Mouse (Mus musculus) adrenal gland, postnatal 25 days (tissue): ENCODE measurements at regions not wholly inside any gene's neighbourhood (a gene's known extent, or its start where the extent isn't known, plus 50 kb on each side); places are given as distances from the start of the nearest gene placed in this dataset.

ENCODE experiments used
- DNase-seq: peaks from one replicate; pipeline ENCODE4 v3.0.0; 2021; ENCODE audit warnings: mixed read lengths

- DNase-seq = no peak
Observed at GRCm38 (mm10) chr10:17599831-17600761, 122.9 kb upstream of the Cited2 start.

- DNase-seq = no peak
Observed at GRCm38 (mm10) chr10:17600762-17601108, 122.3 kb upstream of the Cited2 start.

DNA sequence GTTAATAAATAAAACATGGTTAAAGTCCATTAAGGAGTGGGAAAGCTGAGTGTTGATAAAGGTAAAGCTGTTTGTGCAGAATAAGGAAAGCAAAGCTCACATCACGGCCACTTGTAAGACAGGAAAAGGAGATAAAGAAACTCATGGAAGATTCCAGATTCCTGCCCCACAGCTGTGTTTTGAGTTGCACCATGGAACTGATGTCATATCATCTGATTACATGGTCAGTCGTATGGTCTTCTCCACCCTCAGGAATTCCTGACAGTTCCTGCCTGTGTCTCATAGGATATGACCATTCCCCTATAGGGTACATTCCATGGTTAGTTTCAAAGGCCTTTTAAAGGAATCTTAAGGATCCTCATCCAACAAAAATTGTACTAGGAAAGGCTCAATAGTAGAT lies 120.6 kb upstream of the Cited2 start:
- no peak for DNase-seq

GRCm38 (mm10) chr10:17608220-17608619 lies 114.8 kb upstream of the Cited2 start:
- DNase-seq = no peak

DNA sequence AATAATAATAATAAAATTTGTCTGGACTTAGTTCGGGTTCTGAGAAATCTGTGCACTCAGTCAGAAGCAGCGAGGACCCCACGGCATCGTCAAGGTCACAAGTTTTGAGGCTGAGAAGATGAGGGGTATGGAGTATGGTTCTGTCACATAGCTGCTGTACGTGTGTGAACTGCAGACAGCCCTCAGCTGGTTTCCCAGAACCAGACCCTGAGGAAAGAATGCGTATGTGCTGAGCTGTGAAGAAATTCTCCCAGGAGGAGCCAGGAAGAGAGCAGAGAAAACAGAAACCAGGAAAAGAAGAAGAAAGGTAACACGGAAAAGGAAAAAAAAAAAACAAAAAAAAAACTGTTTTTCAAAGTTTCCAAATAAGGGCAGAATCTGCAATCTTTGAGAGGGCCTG lies 112.4 kb upstream of the Cited2 start:
- no peak for DNase-seq

- DNase-seq = no peak
Observed at GRCm38 (mm10) chr10:17613281-17613680, 109.7 kb upstream of the Cited2 start.

- DNase-seq = no peak
Observed at GRCm38 (mm10) chr10:17618024-17618423, 105.0 kb upstream of the Cited2 start.

DNA sequence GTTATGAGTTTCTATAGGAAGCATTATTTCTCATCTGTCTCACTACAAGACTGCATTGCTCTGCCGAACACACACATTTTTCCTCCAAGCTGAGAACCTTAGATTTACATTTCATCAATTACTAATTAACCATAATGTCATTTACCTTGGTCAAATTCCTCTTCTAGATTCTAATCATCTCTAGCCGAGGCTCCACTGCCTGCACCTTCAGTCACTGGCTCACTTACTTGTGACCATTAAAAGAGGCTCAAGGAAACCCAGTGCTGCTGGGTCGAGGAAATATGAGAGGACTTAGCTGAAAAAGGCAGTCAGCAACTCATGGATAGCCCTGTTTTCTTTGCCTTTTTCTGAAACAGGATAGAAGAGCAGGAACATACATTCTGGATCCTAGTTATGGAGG lies 103.4 kb upstream of the Cited2 start:
- no peak for DNase-seq

GRCm38 (mm10) chr10:17621703-17622385 lies 101.2 kb upstream of the Cited2 start:
- no peak for DNase-seq

DNA sequence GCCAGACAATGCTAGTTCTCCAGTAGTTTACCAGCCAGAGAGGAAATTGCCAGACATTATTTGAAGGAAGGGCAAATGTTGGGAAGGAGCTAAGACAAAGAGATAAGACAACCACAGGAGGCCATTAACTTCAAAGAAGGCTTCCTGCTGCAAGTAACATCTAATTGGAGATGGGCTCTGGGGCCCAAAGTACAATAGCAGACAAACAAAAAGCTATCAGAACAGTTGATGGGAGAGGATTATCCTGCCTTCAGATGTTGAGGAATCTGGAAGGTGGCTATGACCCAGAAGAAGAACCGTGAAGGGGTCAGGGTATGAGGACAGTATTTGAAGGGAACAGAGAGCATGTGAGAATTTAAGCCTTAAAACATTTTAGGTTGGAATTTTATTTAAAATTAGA lies 100.2 kb upstream of the Cited2 start:
- no peak for DNase-seq

DNA sequence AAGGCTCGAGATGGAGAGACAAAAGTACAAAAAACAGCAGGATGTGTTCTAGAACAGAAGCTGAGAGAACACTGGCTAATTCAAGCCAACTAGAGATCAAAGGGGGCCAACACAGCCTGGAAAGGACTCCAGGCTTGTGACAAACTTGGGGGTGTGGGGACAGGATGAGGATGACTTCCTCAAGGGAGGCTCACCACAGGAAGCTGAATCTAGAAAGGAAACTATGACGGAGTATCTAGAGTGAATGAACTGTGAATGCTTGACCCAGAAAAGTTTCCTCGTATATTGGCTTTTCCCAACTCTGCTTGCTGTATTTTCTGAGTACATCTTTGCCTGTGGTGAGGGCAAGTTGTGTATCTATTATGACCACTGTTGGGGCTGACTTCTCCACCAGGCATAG lies 93.3 kb upstream of the Cited2 start:
- no peak for DNase-seq

- no peak for DNase-seq
Observed at GRCm38 (mm10) chr10:17630861-17631581, 92.0 kb upstream of the Cited2 start.

DNA sequence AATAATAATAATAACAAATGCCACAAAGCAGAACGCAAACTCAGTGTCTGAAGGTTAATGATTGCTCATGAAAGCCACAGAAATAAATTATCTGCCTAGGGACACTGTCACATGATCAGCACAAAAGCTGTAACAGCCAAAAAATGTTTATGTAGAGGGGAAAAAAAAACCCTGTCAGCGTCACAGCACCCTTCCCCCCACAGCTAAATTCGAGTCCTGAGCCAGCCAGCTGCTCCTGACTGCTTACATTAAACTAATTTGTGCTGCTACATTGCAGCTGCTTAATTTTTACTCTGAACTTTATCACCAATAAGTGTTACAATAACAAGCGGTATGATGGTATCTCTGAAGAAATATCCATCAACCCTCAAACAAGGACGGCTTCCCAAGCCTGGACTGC lies 91.2 kb upstream of the Cited2 start:
- DNase-seq = no peak

- DNase-seq = no peak
Observed at GRCm38 (mm10) chr10:17632959-17633674, 89.9 kb upstream of the Cited2 start.

GRCm38 (mm10) chr10:17645363-17645762 lies 77.7 kb upstream of the Cited2 start:
- no peak for DNase-seq

DNA sequence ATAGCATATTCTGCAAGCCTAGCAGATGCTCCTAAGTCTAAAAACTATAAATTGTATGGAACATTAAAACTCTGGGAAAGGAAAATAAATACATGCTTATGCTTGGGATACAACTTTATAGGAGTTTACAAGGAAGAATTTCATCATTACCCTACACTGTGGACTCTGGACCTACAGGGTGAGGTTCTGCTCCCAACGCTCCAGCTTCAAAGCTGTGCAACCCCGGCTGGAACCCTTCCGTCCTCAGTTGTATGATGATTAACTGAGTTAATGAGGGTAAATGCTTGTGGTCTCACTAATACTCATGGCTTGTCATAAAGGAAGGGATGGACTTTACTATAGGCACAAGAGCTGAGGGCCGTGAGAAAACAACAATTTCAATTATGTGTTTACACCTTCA lies 76.6 kb upstream of the Cited2 start:
- no peak for DNase-seq

- no peak for DNase-seq
Observed at GRCm38 (mm10) chr10:17648077-17648476, 74.9 kb upstream of the Cited2 start.

GRCm38 (mm10) chr10:17650997-17651750 lies 71.8 kb upstream of the Cited2 start:
- no peak for DNase-seq

GRCm38 (mm10) chr10:17653325-17653724 lies 69.7 kb upstream of the Cited2 start:
- no peak for DNase-seq

DNA sequence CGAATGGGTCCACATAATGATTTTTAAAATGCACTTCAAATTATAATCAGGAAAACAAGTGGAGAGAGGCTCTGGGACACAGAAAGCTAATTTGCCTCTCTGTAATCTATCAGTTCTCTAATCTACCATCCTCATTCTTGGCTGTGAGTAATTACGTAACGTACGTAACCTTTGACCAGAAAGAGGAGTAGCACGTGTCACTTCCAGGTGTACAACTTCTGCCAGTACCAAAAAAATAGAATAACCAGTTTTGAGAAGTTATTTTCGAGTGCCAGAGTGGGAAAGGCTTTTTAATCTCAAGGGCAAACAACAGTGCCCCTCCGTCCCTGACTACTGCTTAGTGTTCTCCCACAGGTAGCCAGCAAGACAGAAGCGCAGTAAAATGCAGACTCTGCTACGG lies 69.2 kb upstream of the Cited2 start:
- no peak for DNase-seq

- DNase-seq = no peak
Observed at GRCm38 (mm10) chr10:17654308-17654858, 68.6 kb upstream of the Cited2 start.
